Mouse (Mus musculus) erythroblast, adult 5-6 weeks (primary cell): ENCODE data around the gene Cables2. TPM values are rescaled to one million over a fixed set of nuclear protein-coding genes. Genes with fewer than 3 reads are reported as not detected.

Experiments used
- ATAC-seq: replicated peaks from 2 replicates; pipeline ENCODE4 v1.8.0; 2016; ENCODE audit warnings: moderate number of reproducible peaks, mild to moderate bottlenecking, moderate TSS enrichment, inconsistent platforms; ENCODE audit not compliant: poor library complexity, low FRiP score, severe bottlenecking
- total RNA-seq, 2 experiments: library from RNA; stranded (forward) in 1 of 2; stranded (reverse) in 1 of 2; fragments of 150-400 nt in 1 of 2; fragments of 200-764, 138-1000 nt in 1 of 2; gene quantifications; 2 replicates each; pipeline versions ENCODE4 v1.2.3 to v1.2.4; 2015 to 2017; ENCODE audit warnings: low replicate concordance in 2 of 2

Gene Cables2
- total RNA-seq, 2 experiments from 2014 or later: 2.5 to 2.7 TPM

DNA sequence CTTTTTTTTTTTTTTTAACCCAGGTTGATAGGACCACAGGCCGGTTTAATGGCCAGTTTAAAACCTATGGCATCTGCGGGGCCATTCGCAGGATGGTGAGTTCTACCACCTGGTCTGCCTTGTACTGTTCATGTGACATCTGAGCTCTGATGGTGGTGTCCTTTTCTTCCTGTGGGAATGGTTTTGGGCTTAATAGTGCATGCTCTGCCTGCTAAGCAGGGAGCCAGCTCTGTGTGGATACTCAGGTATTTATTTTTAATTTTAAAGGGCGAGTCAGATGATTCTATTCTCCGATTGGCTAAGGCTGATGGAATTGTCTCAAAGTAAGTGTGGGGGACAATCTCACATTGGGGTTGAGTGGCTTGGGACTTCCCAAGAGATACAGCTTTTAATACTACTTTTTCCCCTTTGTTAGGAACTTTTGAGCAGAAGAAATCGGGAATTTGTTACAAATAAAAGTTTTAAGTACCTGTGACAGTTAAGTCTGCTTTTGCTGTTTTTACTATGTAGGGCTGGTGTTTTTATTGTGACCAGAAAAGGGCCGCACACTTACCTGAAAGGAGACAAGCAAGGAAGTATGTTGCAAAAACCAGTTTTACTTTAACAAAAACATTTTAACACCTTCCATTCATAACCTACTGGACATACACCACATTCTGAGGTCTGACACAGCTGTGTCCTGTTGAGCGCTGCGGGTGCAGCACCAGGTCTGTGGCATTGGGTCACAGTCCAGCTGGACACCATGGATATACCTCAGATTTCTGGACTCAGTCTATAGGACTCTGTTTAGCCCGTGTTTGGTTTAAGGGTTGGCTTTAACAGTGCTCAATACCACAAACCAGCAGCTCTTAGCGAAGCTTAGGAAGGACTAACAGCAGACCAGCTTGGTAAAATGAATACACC lies 15.1 kb downstream of the Cables2 start:
- ATAC-seq: no peak

DNA sequence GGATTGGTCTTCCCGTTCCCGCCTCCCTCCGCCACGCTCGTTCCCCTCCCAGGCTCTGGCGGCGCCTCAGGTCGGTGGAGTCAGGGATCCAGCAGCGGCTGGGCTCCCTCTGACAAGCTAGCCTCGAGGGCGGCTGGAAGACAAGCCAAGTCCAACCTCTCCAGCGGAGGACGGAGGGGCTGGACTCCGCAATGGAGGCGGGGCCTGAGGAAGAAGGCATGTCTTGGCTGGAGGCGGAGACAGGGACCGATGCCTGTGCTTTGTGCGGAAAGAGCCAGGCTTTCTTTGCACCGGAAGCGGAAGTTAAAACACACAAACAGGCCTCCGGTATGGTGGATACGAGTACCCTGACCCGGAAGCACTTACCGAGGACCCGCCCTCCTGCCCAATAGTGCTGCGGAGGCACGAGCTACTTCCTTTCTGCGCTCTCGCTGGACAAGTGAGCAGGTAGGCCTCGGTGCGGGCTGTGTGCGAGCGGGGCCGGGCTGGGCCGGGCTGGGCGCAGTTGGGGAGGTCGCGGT lies 16.2 kb downstream of the Cables2 start, which contains the start of gene Rps21:
TSS of gene Rps21 (plus strand) at position 377 of the 521 bp plus-strand sequence.
- ATAC-seq: peak; percentile 94

- ATAC-seq: peak; percentile 29
These were observed 16.8 kb downstream of the Cables2 start for GRCm38 (mm10) chr2:180256296-180257000.

DNA sequence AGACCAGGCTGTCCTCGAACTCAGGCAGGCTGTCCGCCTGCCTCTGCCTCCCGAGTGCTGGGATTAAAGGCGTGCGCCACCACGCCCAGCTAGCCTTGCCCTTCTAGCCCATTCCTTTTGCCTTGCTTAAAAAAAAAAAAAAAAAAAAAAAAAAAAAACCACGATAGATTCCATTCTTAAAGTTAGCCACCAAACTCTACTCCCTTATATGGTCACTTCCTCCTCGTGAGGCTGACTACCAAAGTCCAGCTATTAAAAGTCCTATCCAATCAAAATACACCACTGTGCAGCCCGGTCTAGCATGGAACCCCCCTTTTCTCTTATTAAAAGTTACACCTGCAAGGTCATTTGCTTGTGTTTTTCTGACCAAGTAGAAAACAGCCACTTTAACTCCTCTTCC lies 17.6 kb downstream of the Cables2 start:
- ATAC-seq: no peak

DNA sequence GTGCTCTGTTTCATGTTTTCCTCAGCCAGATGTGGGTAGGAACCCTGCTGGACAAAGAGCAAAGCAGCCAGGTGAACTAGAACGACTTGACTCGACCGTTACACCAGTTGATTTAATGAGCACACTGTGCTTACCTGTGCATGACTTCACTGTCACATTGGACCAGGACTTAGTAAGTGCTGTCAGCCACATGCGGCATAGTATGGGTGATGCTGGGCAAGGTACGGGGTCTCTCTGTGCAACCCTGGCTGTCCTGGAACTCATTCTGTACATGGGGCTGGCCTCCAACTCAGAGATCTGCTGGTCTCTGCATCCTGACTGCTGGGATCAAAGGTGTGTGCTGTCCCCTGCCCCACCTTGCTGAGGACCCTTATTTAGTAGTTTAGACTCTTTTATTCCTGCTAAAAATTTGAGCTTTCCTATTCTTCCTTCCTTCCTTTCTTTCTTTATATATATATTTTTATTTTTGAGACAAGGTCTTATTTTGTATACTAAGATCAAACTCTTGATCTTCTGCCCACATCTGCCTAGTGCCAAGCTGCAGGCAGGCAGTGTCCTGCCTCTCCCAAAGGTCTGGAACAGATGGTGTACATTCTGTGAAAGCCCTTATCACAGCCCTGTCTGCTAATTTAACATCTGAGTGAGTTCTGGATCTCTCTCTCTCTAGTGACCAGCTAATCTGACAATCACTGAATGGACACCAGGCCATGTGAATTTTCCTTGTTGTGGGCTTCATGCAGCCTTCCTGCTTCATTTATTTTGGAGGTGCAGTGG lies 18.7 kb downstream of the Cables2 start:
- no peak for ATAC-seq

- no peak for ATAC-seq
These were observed 21.5 kb downstream of the Cables2 start for GRCm38 (mm10) chr2:180251838-180252237.

DNA sequence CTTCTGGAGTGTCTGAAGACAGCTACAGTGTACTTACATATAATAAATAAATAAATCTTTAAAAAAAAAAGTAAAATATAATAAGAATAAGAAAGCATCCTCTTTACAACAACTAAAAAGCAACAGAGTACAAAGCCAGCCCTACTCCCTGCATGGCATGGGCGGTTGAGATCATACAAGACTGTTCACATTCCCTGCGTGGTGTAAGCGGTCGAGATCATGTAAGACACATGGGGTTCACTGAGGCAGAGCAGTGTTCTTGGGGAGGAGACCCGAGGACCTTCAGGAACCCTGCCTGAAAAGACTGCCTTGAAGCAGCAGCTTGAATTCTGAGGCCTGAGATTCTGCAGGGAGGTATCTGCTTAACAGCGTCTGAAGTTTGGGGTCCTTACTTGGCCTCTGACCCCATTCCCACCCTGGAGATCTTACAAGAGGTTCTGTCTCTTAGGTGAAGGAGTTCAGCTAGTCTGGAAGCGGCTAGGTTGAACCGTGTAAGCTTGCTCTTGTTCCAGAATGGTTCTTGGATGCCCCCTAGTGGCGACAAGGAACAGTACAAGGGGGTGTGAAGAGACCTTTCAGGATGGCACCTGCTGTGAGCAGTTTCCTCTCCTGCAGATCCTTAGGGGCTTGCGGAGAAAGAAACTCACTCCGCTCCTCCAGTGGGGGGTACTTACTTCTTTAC lies 22.2 kb downstream of the Cables2 start:
- peak; percentile 88 for ATAC-seq

GRCm38 (mm10) chr2:180248947-180249660 lies 24.2 kb downstream of the Cables2 start:
- no peak for ATAC-seq

DNA sequence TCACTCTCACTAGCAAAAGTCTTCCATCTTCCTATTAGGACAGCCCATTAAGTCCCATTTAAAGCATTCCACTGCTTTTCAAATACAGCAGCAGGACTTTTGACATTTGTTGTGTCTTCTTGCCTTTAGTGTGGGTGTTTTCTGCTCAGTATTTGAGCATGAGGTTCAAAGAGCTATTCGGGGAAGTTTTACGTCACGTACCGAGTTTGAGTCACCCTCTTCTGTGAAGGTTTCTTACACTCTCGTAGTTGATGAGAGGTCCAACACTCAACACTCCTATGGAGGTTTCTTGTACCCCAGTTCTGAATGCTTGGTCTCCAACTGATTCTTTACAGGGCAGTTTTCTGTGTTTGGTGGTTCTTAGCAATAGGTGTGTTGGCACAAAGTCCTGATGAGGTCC lies 25.4 kb downstream of the Cables2 start:
- ATAC-seq: no peak

DNA sequence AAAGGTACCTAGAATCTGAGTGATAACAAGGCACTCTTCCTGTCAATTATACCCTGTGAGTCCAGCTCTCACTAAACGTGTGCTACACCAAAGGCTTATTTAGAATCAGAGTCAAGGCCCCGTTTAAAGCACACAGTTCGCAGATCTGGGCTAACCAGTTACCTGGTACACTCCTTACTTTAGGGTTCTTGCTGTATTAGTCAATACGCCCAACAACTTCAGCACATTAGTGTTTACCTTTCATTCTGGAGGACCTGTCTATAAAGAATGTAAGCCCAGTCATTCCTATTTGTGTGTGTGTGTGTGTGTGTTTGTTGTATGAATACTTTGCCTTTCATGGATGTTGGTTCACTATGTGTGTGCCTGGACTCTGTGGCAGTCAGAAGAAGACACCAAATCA lies 30.2 kb downstream of the Cables2 start:
- no peak for ATAC-seq

DNA sequence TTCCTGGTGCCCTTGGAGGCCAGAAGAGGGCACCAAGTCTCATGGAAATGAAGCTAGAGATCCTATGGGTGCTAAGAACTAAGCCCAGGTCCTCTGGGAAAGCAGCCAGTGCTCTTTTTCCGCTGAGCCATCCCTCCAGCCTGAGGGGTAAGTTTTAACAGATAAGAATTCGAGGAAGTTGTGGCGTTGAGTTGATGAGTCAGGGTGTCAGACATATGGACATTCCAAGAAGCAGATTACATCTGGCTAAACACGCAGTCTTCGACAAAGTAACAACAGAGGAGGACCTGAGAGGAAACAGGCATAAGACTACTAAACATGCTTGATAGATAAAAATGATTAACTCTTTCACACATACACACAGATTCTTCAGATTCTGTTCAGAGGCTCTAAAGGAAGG lies 34.7 kb downstream of the Cables2 start:
- ATAC-seq: no peak

GRCm38 (mm10) chr2:180237601-180238345 lies 35.5 kb downstream of the Cables2 start:
- no peak for ATAC-seq

DNA sequence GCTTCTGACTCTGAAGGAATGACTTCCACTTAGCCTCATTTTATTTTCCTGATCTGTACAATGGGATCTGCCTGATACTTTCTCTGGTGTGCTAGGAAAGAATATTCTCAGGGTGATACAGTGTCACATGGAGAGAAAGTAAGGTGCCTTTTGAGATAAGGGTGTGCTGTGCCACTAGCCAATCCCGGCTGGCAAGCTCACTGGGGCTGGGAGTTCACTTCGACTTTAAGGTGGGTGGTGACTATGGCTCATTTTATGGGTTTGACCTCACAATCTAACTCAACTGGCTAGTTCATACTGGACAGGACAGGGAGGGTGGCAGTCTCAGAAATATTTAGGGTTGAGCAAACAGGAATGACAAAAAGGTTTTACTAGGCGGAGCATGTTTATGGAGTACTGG lies 36.4 kb downstream of the Cables2 start:
- peak; percentile 86 for ATAC-seq

- ATAC-seq: peak; percentile 59
These were observed 36.8 kb downstream of the Cables2 start for GRCm38 (mm10) chr2:180236500-180236899.

DNA sequence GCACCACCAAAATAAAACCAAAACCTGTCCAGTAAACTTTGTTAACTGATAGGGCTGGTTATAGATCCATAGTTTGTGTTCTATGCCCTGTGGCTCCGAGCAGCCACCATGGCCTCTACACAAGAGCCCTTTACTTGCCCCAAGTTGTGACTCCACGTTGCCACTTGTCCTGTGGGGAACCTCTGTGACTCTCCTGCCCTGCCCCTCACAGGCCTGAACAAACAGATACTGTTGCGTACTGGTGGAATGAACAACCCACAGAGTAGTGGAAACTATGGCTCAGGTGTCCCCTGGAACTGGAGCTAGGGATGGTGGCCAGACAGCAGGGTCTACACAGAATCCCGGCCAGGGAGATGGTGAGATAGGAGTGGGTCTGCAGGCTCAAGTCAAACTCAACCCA lies 37.5 kb downstream of the Cables2 start:
- no peak for ATAC-seq

- ATAC-seq: no peak
These were observed 38.3 kb downstream of the Cables2 start for GRCm38 (mm10) chr2:180234980-180235379.

GRCm38 (mm10) chr2:180234353-180234752 lies 38.9 kb downstream of the Cables2 start:
- ATAC-seq: no peak
